Mouse (Mus musculus) gastrocnemius, adult 2 months (tissue): ENCODE results near the gene Gm20388. TPM values are rescaled to one million over a fixed set of nuclear protein-coding genes. Genes with fewer than 3 reads are reported as not detected.
"Not testable (repeated sequence)": the region's sequence is repeated elsewhere in the genome, so short reads cannot be mapped to it uniquely, and the experiment has no call there.

Experiments
- DNase-seq: peaks from one replicate; pipeline ENCODE4 v3.0.0; 2022
- H3K27ac ChIP-seq: fragments of 200-600 bp; 2 replicates; pipeline ENCODE4 v1.8.1; 2022; ENCODE audit warnings: mild to moderate bottlenecking
- H3K4me3 ChIP-seq: fragments of 200-600 bp; 2 replicates; pipeline ENCODE4 v1.8.1; 2022; ENCODE audit warnings: mild to moderate bottlenecking, moderate library complexity
- CTCF ChIP-seq: fragments of 200-600 bp; IDR thresholded peaks from 2 replicates; pipeline ENCODE4 v1.8.1; 2022; ENCODE audit warnings: antibody characterized with exemption, mild to moderate bottlenecking, moderate library complexity
- intact Hi-C: fragments of 180-260 bp; cut with DNase I; formaldehyde crosslinking; loops from one replicate; pipeline ENCODE4 v1.15.1; 2025
- total RNA-seq, 2 experiments: library from RNA; stranded (reverse); gene quantifications; 2 replicates each; pipeline ENCODE4 v1.2.3; 2021

Gene Gm20388
- total RNA-seq, 2 experiments from 2014 or later: 6.1 to 15.0 TPM

DNA sequence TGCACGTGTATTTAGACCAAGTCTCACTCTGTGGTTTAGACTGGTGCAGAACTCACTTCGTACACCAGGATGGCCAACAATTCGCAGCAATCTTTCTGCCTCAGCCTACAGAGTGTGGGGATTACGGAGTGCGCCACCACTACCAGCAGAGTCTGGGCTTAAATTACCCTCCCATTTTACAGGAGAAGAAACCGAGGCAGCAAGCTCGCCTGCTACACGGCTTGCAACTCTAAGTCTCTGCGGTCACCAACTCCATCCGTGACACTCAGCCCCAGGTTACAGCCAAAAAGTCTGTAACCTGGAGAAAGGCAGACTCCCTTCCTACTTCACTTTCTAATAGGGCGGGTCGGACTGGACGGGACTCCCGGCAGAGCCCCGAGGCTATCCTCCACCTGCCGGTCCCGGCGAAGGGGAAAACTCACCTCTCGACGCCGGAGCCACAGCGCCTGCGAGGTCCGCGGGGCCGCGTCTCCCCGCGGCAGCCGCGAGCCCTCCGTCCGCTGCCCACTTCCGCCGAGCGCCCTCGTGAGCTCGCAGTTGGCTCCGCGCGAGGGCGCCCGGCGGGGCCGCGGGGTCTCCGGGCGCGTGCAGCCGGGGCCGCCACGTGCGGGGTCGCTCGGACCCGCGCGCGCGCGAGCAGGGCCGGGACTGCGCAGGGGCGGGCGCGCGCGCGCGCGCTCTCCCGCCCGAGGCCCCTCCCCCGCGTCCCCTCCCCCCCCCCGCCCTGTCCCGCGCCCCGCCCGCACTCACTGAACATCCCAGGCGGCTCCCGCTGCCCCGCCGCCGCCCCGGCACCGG, 4110.0 kb downstream of the Gm20388 start:
- Histone ChIP-seq H3K4me3 (peak overlapping the region; percentile 94), H3K27ac (peak overlapping the region; percentile 99)
- intact Hi-C loops: loop anchor here (5.0 kb wide), 1 partner anchor 38 kb away; the partner anchor contains the start of gene Abcb10
- no peak for TF ChIP-seq CTCF
- DNase-seq: peak; percentile 83

DNA sequence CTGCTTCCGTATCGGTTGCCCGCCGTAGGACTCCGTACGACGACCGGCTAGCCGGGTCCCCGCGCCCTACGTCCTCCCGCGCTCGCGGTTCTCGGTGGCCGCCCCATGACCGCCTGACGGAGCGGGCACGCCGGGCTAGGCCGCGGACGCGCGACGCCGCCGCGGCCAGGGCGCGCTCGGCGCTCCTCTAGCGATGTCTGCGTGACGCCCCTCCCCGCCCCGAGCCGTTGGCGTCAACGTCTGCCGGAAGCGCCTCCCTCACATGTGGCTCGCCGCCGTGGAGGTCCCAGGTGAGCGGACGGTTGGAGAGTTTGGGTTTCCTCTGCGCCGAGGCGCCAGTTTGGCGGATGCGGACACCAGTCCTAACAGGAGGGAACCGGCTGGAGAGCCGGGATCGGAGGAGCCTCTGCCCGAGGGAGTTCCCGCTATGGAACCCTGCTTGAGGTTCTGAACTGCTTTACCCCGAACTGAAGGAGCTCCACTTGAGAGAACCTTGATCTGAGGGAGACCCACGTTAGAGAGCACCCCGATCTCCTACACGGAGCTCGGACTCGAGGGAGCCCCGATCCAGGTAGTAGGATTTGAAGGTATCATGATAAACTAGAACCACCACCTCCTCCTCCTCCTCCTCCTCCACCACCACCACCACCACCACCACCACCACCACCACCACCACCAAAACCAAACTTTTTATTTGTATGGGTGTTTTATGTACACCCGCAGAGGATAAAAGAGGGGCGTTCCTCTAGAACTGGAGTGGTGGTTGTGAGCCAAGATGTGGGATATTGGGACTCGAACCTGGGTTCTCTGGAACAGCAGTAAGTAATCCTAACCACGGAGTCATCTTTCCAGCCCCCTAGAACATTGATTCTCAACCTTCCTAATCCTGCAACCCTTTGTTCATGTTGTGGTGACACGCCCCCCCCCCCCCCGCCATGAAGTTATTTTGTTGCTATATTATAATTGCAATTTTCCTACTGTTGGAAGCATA, 4110.9 kb downstream of the Gm20388 start, which contains the start of the genes Taf5l and Urb2:
Taf5l (minus strand) TSS at position 161 of the 991 bp plus-strand sequence.
Urb2 (plus strand) TSS at position 272 of the 991 bp plus-strand sequence.
- intact Hi-C loops: loop anchor here (5.0 kb wide), 1 partner anchor 39 kb away; the partner anchor contains the start of gene Abcb10
- TF ChIP-seq CTCF: no peak
- Histone ChIP-seq H3K27ac (peak within 1 kb of the TSS; percentile 99), H3K4me3 (peak within 1 kb of the TSS; percentile 94)
- peak; percentile 96 for DNase-seq

- H3K4me3 ChIP-seq, H3K27ac ChIP-seq, intact Hi-C loops, DNase-seq: not testable (repeated sequence)
Measured at GRCm38 (mm10) chr8:124026265-124026664, 4115.6 kb downstream of the Gm20388 start.

GRCm38 (mm10) chr8:124027831-124028230, 4117.2 kb downstream of the Gm20388 start:
- DNase-seq: peak; percentile 44
- no peak overlapping the region for H3K4me3 ChIP-seq
- H3K27ac ChIP-seq: peak overlapping the region; percentile 66
- TF ChIP-seq CTCF: no peak
- intact Hi-C loops: no loop called here

DNA sequence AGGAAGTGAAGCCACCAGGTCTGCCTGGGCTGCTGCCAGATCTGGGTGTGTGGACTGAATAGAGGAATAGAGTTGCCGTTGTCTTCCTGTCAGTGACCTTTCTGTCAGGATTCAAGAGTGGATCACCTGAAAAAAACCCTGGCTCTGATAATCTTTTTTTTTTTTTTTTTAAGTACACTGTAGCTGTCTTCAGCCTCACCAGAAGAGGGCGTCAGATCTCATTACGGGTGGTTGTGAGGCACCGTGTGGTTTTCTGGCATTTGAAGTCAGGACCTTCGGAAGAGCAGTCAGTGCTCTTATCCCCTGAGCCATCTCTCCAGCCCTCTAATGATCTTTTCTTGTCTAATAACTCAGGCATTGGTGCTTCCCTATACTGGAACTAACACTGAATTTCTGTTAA, 4122.8 kb downstream of the Gm20388 start:
- H3K4me3 ChIP-seq: no peak overlapping the region
- DNase-seq: no peak
- intact Hi-C loops: no loop called here
- peak; percentile 28; the same call in 1 of the 2 replicates for TF ChIP-seq CTCF
- H3K27ac ChIP-seq: no peak overlapping the region

GRCm38 (mm10) chr8:124038121-124038520, 4127.5 kb downstream of the Gm20388 start:
- intact Hi-C loops: no loop called here
- no peak overlapping the region for H3K27ac ChIP-seq
- DNase-seq: no peak
- no peak overlapping the region for H3K4me3 ChIP-seq
- TF ChIP-seq CTCF: no peak

DNA sequence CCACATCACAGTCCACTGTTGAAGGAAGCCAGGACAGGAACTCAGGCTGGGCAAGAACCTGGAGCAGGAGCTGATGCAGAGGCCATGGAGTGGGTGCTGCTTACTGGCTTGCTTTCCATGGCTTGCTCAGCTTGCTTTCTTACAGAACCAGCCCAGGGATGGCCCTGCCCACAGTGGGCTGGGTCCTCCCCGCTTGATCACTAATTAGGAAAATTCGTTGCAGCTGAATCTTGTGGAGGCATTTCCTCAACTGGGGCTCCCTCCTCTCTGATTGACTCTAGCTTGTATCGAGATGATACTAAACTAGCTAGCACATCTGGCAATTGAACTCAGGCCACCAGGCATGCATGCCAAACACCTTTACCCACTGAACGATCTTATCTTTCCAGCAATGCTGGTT, 4128.7 kb downstream of the Gm20388 start:
- no peak overlapping the region for H3K4me3 ChIP-seq
- no peak for TF ChIP-seq CTCF
- DNase-seq: no peak
- no peak overlapping the region for H3K27ac ChIP-seq
- intact Hi-C loops: no loop called here

GRCm38 (mm10) chr8:124042201-124042600, 4131.6 kb downstream of the Gm20388 start:
- no peak for TF ChIP-seq CTCF
- Histone ChIP-seq H3K4me3 (no peak overlapping the region), H3K27ac (no peak overlapping the region)
- DNase-seq: no peak
- intact Hi-C loops: no loop called here

- no peak overlapping the region for H3K4me3 ChIP-seq
- H3K27ac ChIP-seq: no peak overlapping the region
- DNase-seq: no peak
- TF ChIP-seq CTCF: no peak
- intact Hi-C loops: no loop called here
Measured at GRCm38 (mm10) chr8:124044421-124044820, 4133.8 kb downstream of the Gm20388 start.

DNA sequence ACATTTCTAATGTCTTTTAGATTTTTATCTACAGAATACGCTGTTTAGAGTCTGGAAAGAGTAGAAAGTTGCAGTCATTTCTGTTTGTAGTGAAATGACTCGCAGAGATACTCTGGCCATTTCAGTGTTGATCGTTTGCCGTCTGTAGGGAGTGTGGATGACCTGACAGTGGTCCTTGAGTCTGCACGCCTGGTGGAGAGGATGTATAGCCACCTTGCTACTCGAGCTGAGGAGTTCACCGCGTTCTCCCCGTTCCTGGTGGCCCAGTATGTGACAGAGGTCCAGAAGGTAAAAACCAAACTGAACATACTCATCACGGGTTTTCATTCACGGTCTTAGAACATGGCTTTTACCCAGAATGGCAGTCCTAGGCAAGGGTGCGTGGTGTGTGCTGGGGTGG, 4134.3 kb downstream of the Gm20388 start:
- DNase-seq: no peak
- no peak overlapping the region for H3K4me3 ChIP-seq
- TF ChIP-seq CTCF: no peak
- intact Hi-C loops: no loop called here
- H3K27ac ChIP-seq: no peak overlapping the region

DNA sequence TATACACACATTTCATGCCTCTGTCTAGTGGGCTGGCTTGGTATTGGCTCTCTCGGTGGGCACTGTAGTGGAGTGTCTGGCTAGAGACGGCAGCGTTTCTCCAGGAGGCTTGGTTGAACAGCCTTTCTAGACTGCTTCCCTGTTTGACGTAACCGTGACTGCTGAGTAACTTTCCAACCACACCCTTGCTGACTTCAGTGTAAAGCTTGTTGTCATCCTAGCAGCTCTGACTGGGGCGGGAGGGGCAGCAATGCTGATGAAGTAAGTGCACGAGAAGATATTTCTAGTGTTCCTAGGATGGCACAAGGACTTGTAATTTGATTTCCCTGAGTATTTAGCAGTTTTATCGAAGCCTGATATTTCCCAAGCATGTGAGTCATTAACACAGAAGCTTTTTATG, 4135.2 kb downstream of the Gm20388 start:
- no peak overlapping the region for H3K27ac ChIP-seq
- no peak overlapping the region for H3K4me3 ChIP-seq
- peak; percentile 38 for DNase-seq
- no peak for TF ChIP-seq CTCF
- intact Hi-C loops: no loop called here

- intact Hi-C loops: loop anchor here (1.0 to 10.0 kb wide), 4 partner anchors 93 to 315 kb away; partner anchors contain the start of gene Galnt2
- Histone ChIP-seq H3K27ac (no peak overlapping the region), H3K4me3 (no peak overlapping the region)
- no peak; the same call in 1 of the 2 replicates for TF ChIP-seq CTCF
- peak; percentile 77 for DNase-seq
Measured at GRCm38 (mm10) chr8:124052110-124052509, 4141.5 kb downstream of the Gm20388 start.
